Mouse (Mus musculus) forebrain, embryonic 14.5 days (tissue): ENCODE results near the gene Mamstr. TPM values are rescaled to one million over a fixed set of nuclear protein-coding genes. Genes with fewer than 3 reads are reported as not detected.

ENCODE experiments used
- ATAC-seq: fragments of 200-750 bp; cut with Nextera tagmentation; 2 replicates; pipeline ENCODE4 v1.8.0; 2017; ENCODE audit warnings: mild to moderate bottlenecking, moderate library complexity
- DNase-seq: peaks from one replicate; pipeline ENCODE4 v3.0.0-alpha.2; 2015; ENCODE audit warnings: low spot score
- H3K27ac ChIP-seq: fragments of 300-500 bp; sonication (generic); 2 replicates; pipeline ENCODE4 v1.5.1; 2014; ENCODE audit warnings: low read depth, mild to moderate bottlenecking, control low read depth, low read length, moderate library complexity
- H3K27me3 ChIP-seq: fragments of 300-500 bp; sonication (generic); replicated peaks from 2 replicates; pipeline ENCODE4 v1.6.1; 2014; ENCODE audit warnings: low read length, control low read depth, mixed read lengths; ENCODE audit not compliant: control insufficient read depth, insufficient read depth
- H3K36me3 ChIP-seq: fragments of 300-500 bp; sonication (generic); 2 replicates; pipeline ENCODE4 v1.6.1; 2014; ENCODE audit warnings: low read length, control low read depth; ENCODE audit not compliant: control insufficient read depth, insufficient read depth
- H3K4me1 ChIP-seq: fragments of 300-500 bp; sonication (generic); 2 replicates; pipeline ENCODE4 v1.6.1; 2014; ENCODE audit warnings: antibody characterized with exemption, low read length, control low read depth; ENCODE audit not compliant: control insufficient read depth, insufficient read depth
- H3K4me2 ChIP-seq: fragments of 300-500 bp; sonication (generic); 2 replicates; pipeline ENCODE4 v1.6.1; 2014; ENCODE audit warnings: mild to moderate bottlenecking, control low read depth, low read length
- H3K4me3 ChIP-seq: fragments of 300-500 bp; sonication (generic); 2 replicates; pipeline ENCODE4 v1.5.1; 2014; ENCODE audit warnings: low read depth, low read length, control low read depth
- H3K9ac ChIP-seq: fragments of 300-500 bp; sonication (generic); 2 replicates; pipeline ENCODE4 v1.6.1; 2014; ENCODE audit warnings: mild to moderate bottlenecking, low read length, control low read depth, moderate library complexity
- H3K9me3 ChIP-seq: fragments of 300-500 bp; sonication (generic); replicated peaks from 2 replicates; pipeline ENCODE4 v1.6.1; 2016; ENCODE audit warnings: low read length, control low read depth, mixed read lengths; ENCODE audit not compliant: control insufficient read depth
- WGBS: fragments of 180-500 bp; shearing (Covaris S2); extraction: QIAGEN DNeasy Blood & Tissue Kit; methylation state at CpG from one replicate; pipeline ENCODE4 v1.1.7; 2014; 5-methylcytosine and 5-hydroxymethylcytosine counted together
- polyA plus RNA-seq: library from polyadenylated mRNA; unstranded; fragments of >200 nt; fragmentation: Nextera tagmentation; extraction: Ambion mirVana; gene quantifications from 2 replicates; pipeline ENCODE4 v1.2.1, GENCODE M21; 2014

Gene Mamstr
- polyA plus RNA-seq, 1 experiment from 2014 or later, result 1.3 TPM

DNA sequence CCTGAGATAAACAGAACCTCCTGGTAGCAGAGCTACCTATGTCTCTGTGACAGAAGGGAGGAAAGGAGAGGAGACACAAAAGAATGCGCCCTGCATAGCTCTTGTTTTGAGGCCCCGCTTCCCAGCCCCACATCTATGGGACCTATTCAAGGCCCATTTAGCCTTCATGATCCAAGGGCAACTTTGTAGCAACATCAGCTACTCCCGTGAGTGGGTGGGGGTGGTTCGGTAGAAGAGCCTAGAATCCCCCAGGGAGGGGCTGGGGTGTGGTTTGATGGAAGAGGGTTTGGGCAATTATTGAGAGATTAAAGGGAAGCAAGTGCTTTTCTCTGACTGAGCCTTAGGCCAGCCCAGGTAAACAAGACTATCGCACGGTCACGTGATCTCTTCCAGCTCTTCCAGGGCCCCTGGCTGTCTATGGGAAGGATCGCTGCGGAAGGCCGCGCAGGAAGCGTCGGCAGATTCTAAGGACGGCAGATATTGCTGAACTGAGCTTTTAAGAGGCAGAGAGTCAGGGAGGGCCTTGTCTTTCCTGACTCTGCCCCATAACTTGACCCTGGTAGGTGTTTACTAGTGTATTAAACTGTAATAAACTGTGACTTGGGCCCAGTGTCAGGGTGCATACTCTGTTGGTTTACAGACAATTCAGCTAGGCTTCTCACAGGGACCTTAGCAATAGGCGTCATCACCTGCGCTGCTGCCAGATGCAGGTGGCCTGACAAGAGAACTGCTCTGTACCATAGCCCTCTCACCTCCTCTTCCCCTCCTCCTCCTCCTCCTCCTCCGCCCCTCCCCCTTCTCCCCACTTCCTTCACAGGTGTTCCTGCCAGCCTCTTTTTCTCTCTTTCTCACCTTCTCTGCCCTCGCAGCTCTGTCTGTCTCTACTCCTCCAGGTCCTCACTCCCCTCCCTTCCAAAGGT lies 40.6 kb upstream of the Mamstr start:
- Histone ChIP-seq H3K27ac (no peak overlapping the region), H3K9ac (no peak overlapping the region), H3K4me1 (no peaks in the 10 kb centered on the region), H3K27me3 (no peaks in the 10 kb centered on the region), H3K4me3 (no peak overlapping the region), H3K4me2 (no peak overlapping the region), H3K9me3 (no peaks in the 10 kb centered on the region), H3K36me3 (no peaks in the 10 kb centered on the region)
- ATAC-seq (no peak), DNase-seq (no peak)
- 47% methylated on average over 18 of the region's 18 CpGs for WGBS

DNA sequence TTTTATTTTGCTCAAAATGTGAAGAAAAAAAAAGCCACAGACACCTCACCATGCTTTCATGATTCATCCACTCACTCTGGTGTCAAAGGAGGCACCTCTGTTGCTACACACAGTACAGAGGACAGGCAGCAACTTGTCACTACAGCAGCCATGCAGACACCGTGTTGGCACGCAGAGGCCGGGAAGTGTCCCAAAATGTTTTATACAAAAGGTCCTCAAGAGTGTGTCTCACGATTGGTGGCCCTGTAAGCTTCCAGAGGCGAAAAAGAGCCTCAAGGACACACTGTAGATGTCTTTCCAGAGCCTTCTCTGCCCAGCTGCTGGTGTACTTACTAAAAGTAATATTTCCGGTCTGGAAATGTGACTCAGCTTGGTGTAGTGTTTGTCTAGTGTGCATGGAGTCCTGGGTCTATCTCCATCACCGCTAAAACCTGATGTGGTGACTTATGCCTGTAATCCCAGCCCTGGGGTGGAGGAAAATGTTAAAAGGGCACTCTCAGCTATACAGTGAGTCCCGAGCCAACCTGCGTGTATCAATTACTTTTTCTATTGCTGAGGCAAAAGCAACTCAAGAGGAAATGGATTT lies 34.0 kb upstream of the Mamstr start:
- ATAC-seq, result no peak
- Histone ChIP-seq H3K36me3 (no peaks in the 10 kb centered on the region), H3K9me3 (no peaks in the 10 kb centered on the region), H3K27me3 (no peaks in the 10 kb centered on the region), H3K27ac (no peak overlapping the region), H3K4me3 (no peak overlapping the region), H3K4me2 (no peak overlapping the region), H3K9ac (no peak overlapping the region), H3K4me1 (no peaks in the 10 kb centered on the region)
- no peak for DNase-seq
- 82% methylated on average over 9 of the region's 9 CpGs for WGBS

GRCm38 (mm10) chr7:45609511-45609910 lies 30.3 kb upstream of the Mamstr start:
- H3K27me3 ChIP-seq, result no peaks in the 10 kb centered on the region
- H3K4me1 ChIP-seq, result no peaks in the 10 kb centered on the region
- H3K9me3 ChIP-seq, result no peaks in the 10 kb centered on the region
- DNase-seq (no peak), ATAC-seq (no peak)
- H3K27ac ChIP-seq, result no peak overlapping the region
- no peak overlapping the region for H3K9ac ChIP-seq
- no peaks in the 10 kb centered on the region for H3K36me3 ChIP-seq
- H3K4me3 ChIP-seq, result no peak overlapping the region
- WGBS, result 82% methylated on average over 1 of the region's 1 CpGs
- H3K4me2 ChIP-seq, result no peak overlapping the region

GRCm38 (mm10) chr7:45616277-45616676 lies 23.5 kb upstream of the Mamstr start:
- WGBS, result 20% methylated on average over 6 of the region's 6 CpGs
- no peak for ATAC-seq

DNA sequence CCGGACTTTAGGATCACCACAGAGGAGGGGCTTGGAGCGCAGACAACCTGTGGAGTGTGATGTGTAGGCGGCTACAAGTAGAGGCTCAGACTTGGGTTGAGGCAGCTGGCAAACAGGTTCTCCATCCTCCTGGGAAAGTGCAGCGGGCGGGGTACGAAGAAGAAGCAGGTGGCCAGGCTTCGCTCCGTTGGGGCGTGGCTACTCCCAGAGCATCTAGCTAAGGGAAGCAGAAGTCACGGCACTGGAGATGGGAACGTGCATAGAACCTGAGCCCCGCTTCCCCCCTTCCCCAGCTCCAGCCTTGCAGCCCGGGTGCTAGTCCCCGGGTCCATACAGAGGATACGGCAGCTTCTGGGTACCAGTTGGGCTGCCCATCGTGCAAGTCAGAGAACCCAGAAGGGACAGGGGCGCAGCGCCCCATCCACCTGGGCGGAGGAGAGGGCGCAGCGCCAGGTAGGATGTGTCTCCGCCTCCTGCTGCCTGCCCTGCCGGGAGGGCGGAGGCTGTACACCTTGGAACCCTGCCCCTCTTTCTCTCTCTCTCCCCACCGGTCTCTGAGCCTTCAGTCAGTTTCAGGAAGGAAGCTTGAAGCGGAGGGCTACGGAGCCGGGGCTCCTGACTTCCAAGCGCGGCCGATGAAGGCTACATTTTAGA lies 22.6 kb upstream of the Mamstr start, which contains the start of gene Fut1:
Gene Fut1, plus strand, starts transcription at position 248 of the 654 bp plus-strand sequence.
- Histone ChIP-seq H3K27ac (no peak within 1 kb of the TSS), H3K4me2 (0 out of 2 replicates have a peak within 1 kb of the TSS, but pooled peaks have one; percentile 18), H3K4me3 (no peak within 1 kb of the TSS), H3K36me3 (no peaks in the 10 kb centered on the region), H3K27me3 (peaks cover 20% of the 10 kb centered on the region), H3K9me3 (no peaks in the 10 kb centered on the region), H3K9ac (no peak within 1 kb of the TSS), H3K4me1 (no peaks in the 10 kb centered on the region)
- 7% methylated on average over 28 of the region's 31 CpGs for WGBS
- no peak for DNase-seq
- ATAC-seq, result no peak

More at GRCm38 (mm10) chr7:45616277-45616676, 23.5 kb upstream of the Mamstr start:
- H3K36me3 ChIP-seq, result no peaks in the 10 kb centered on the region
- no peaks in the 10 kb centered on the region for H3K4me1 ChIP-seq
- DNase-seq, result no peak
- no peaks in the 10 kb centered on the region for H3K9me3 ChIP-seq
- no peak overlapping the region for H3K4me3 ChIP-seq
- peaks cover 20% of the 10 kb centered on the region for H3K27me3 ChIP-seq
- H3K27ac ChIP-seq, result no peak overlapping the region
- no peak overlapping the region for H3K9ac ChIP-seq
- no peak overlapping the region for H3K4me2 ChIP-seq

DNA sequence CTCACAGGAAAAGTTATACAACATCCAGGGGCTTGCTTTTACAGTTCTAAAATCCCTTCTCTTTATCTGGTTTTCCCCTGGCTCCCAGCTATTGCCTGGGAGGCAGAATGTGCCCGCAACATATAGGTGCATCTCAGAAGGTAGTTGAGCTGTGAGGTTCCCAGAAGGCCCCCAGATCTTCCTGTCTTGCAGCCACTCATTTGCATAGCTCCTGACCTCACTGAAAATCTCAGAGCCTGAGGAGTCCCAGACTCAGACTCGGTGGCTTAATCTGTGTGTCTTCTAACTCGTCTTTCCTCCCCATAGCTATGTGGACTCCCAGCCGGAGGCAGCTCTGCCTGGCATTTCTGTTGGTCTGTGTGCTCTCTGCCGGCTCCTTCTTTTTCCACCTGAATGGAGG lies 21.5 kb upstream of the Mamstr start:
- Histone ChIP-seq H3K27ac (no peak overlapping the region), H3K27me3 (peaks cover 20% of the 10 kb centered on the region), H3K4me3 (no peak overlapping the region), H3K9ac (no peak overlapping the region), H3K36me3 (no peaks in the 10 kb centered on the region), H3K9me3 (no peaks in the 10 kb centered on the region), H3K4me1 (no peaks in the 10 kb centered on the region), H3K4me2 (no peak overlapping the region)
- ATAC-seq, result no peak
- DNase-seq, result no peak
- WGBS, result 83% methylated on average over 5 of the region's 5 CpGs

DNA sequence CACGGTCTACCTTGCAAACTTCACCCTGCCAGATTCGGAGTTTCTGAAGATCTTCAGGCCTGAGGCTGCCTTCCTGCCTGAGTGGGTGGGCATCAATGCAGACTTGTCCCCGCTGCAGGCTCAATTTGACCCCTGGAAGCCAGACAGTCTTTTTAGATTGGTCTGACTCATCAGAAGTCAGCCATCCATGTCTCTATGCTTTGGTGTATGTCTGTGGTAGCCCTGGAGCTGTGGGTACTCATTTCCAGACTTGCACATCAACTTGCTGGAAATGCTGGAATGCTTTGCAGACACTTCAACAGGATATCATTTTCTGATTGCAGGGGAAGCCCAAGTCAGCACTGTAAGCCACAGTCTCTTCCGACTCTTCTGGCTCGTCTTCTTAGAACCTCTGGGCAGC lies 20.2 kb upstream of the Mamstr start:
- H3K4me2 ChIP-seq, result no peak overlapping the region
- 92% methylated on average over 5 of the region's 5 CpGs for WGBS
- H3K27ac ChIP-seq, result no peak overlapping the region
- no peak overlapping the region for H3K9ac ChIP-seq
- DNase-seq, result no peak
- no peak overlapping the region for H3K4me3 ChIP-seq
- no peaks in the 10 kb centered on the region for H3K9me3 ChIP-seq
- H3K4me1 ChIP-seq, result no peaks in the 10 kb centered on the region
- peaks cover 20% of the 10 kb centered on the region for H3K27me3 ChIP-seq
- no peak for ATAC-seq
- H3K36me3 ChIP-seq, result no peaks in the 10 kb centered on the region

- Histone ChIP-seq H3K9me3 (no peaks in the 10 kb centered on the region), H3K36me3 (no peaks in the 10 kb centered on the region), H3K4me2 (no peak within 1 kb of the TSS), H3K9ac (no peak within 1 kb of the TSS), H3K27ac (no peak within 1 kb of the TSS), H3K4me3 (no peak within 1 kb of the TSS), H3K27me3 (peaks cover 16% of the 10 kb centered on the region), H3K4me1 (no peaks in the 10 kb centered on the region)
- 31% methylated on average over 9 of the region's 9 CpGs for WGBS
- ATAC-seq (no peak), DNase-seq (no peak)
Measured at GRCm38 (mm10) chr7:45621443-45621842, 18.3 kb upstream of the Mamstr start, which contains the start of gene Izumo1. Gene Izumo1 (plus strand): TSS chr7:45621811.
